Comparison of ENCODE assay signal across 9 mouse cellular contexts in the genomic region with DNA sequence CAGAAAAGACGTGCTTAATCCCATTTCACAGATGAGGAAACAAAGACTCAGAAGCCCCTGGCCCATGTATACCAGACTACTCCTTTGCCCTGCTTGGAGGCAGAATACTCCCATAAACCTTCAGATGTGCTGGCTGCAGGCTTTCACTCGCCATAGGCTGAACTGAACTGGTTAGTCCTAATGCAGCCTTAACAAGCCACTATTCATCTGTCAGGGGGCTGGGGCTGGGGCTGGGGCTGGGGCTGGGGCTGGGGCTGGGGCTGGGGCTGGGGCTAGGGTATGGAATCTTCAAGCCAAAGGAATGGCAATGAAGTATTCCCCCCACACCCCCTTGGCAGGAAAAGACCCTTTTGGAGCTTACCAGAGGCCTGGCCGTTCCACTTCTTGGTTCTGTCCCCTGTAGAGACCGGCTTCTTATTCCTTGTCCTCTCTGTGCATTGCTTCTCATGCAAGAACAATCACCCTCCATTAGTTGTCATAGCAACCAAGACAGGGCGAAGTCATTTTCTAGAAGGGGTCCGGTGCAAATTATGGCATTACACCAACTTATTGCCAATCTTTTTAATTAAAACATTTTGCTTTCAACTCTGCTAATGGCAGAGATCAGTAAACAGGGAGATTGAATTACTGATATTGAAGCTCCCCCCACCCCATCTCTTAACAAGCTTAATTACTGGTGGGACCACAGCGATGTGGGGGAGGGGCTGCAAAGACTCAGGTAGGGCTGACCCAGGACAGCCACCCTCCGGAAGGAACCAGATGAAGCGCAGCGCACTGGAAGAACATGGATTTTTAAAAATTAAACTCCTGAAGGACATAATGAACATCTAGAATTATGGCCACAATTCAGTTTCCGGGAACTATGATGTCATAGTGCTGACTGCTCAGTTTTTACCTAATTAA.
DNase-seq lines count a peak whose midpoint lies in the region; ATAC-seq and TF ChIP-seq lines count a peak whose summit lies in the region.
"Had no signal": no experiment of that assay in that cellular context is flagged by ENCODE, and none has a peak within 500 bp of the region (broad histone marks: within the 10 kb centered on the region; RNA-seq: fewer than 3 reads in every experiment).

No protein-coding gene starts in this region.

- no peak for TF ChIP-seq CTCF in brain, embryonic 14.5 days (IDR thresholded peaks at IDR 0.05; ENCODE audit: borderline replicate concordance, extremely low read depth, insufficient read depth, insufficient read length)
- TF ChIP-seq CTCF in forebrain, postnatal 0 days (IDR thresholded peaks at IDR 0.05; ENCODE audit: low read depth): no peak

- WGBS in forebrain, postnatal 0 days: 22% methylated on average over 11 of the region's 11 CpGs
- WGBS in midbrain, embryonic 14.5 days: 37% methylated on average over 11 of the region's 11 CpGs

- H3K27ac ChIP-seq in forebrain, postnatal 0 days (ENCODE audit: low read depth, low read length): no peak overlapping the region
- 0 out of 2 replicates have a peak overlapping the region, but pooled peaks have one; percentile 20 for H3K27ac ChIP-seq in midbrain, embryonic 14.5 days (replicated peaks; ENCODE audit: low read depth, low read length)

- TF ChIP-seq POLR2A in brain, embryonic 14.5 days (IDR thresholded peaks at IDR 0.05; ENCODE audit: borderline replicate concordance, extremely low read depth, insufficient read depth, insufficient read length, poor library complexity, severe bottlenecking): no peak

- H3K4me3 ChIP-seq in forebrain, postnatal 0 days (ENCODE audit: low read depth, low read length): no peak overlapping the region
- no peak overlapping the region for H3K4me3 ChIP-seq in midbrain, embryonic 14.5 days (replicated peaks; ENCODE audit: low read depth, low read length)

- no peaks in the 10 kb centered on the region for H3K9me3 ChIP-seq in forebrain, postnatal 0 days (ENCODE audit: low read length)
- H3K9me3 ChIP-seq in midbrain, embryonic 14.5 days (ENCODE audit: control insufficient read depth, low read length): no peaks in the 10 kb centered on the region

- H3K4me1 ChIP-seq in forebrain, postnatal 0 days (ENCODE audit: insufficient read depth): 0 out of 2 replicates have a peak, but pooled peaks cover 6% of the 10 kb centered on the region
- peaks cover 7% of the 10 kb centered on the region; the same call in 1 of the 2 replicates for H3K4me1 ChIP-seq in midbrain, embryonic 14.5 days (ENCODE audit: control insufficient read depth, insufficient read depth, low read length)

- ATAC-seq in forebrain, postnatal 0 days: peak; percentile 59
- peak; percentile 53; the same call in 1 of the 2 replicates for ATAC-seq in midbrain, embryonic 14.5 days (ENCODE audit: low FRiP score, low TSS enrichment)

- no peaks in the 10 kb centered on the region for H3K27me3 ChIP-seq in forebrain, postnatal 0 days (ENCODE audit: insufficient read depth, low read length)
- no peaks in the 10 kb centered on the region for H3K27me3 ChIP-seq in midbrain, embryonic 14.5 days (ENCODE audit: control insufficient read depth, insufficient read depth, low read length)

- no peak overlapping the region for H3K9ac ChIP-seq in forebrain, postnatal 0 days
- no peak overlapping the region for H3K9ac ChIP-seq in midbrain, embryonic 14.5 days (replicated peaks; ENCODE audit: low read length)

- peak; percentile 33 for DNase-seq in ES-CJ7 (ENCODE audit: low read depth, low spot score)
- DNase-seq in brain, embryonic 14.5 days (ENCODE audit: low read depth): peak; percentile 79
- DNase-seq in forebrain, postnatal 0 days: peak; percentile 7
- DNase-seq in midbrain, embryonic 14.5 days: peak; percentile 50
- DNase-seq in adrenal gland, postnatal 10 days: no peak
- DNase-seq in gastrocnemius, adult 18-20 months (ENCODE audit: low spot score): no peak
- no peak for DNase-seq in cerebellum, adult 11 months
- DNase-seq: heart, postnatal 36 days; thymus, postnatal 14 days had no signal

- no peaks in the 10 kb centered on the region for H3K36me3 ChIP-seq in forebrain, postnatal 0 days (ENCODE audit: insufficient read depth)
- no peaks in the 10 kb centered on the region for H3K36me3 ChIP-seq in midbrain, embryonic 14.5 days (ENCODE audit: control insufficient read depth, insufficient read depth, low read length)

- no peak overlapping the region for H3K4me2 ChIP-seq in forebrain, postnatal 0 days (ENCODE audit: low read depth)
- H3K4me2 ChIP-seq in midbrain, embryonic 14.5 days (ENCODE audit: low read length): 0 out of 2 replicates have a peak overlapping the region, but pooled peaks have one; percentile 11

Comparison
In these comparisons a context has a peak if more than half of its experiments do, and no peak if none do; other contexts are left out.
1. DNase-seq: peak in ES-CJ7 (single experiment), brain, embryonic 14.5 days (single experiment), forebrain, postnatal 0 days (single experiment) and midbrain, embryonic 14.5 days (single experiment); none in adrenal gland, postnatal 10 days (single experiment), gastrocnemius, adult 18-20 months (single experiment) and cerebellum, adult 11 months (single experiment).